Comparison of ENCODE assay signal across 20 mouse cellular contexts in the genomic region with DNA sequence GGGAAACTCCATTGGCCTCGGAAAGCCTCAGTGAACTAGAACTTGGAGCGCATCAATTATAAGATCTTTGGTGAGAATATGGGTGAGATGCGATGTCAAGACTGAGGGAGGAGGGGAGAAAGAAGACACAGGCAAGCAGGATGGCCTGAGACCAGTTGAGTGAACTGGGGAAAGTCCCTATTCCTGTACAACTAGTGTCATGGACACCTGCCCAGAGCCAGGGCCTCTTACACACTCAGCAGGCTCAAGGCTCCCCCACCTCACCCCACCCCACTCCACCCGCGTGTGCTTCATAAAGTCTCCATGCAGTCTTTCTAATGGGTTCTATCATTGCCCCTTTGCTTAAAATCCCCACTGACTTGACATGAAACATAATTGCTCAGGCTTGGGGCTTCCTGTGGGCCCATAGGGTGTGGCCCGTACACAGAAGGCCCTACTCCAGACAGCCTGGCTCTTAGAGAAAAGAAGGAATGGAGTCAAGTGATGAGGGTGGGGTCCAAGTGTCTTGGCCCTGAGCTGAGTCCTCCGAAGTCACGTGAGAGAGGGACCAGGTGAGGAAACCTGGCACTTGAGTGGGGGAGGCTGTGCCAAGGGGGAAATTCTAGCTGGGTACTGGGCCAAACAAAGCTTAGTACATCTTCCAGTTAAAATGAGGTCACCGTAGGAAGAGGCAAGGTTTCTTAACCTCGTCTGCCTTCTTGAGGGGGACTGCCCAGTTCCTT. TPM values are rescaled to one million over a fixed set of nuclear protein-coding genes. Genes with fewer than 3 reads are reported as not detected.
DNase-seq lines count a peak whose midpoint lies in the region; ATAC-seq and TF ChIP-seq lines count a peak whose summit lies in the region.
"Had no signal": no experiment of that assay in that cellular context is flagged by ENCODE, and none has a peak within 500 bp of the region (broad histone marks: within the 10 kb centered on the region; RNA-seq: fewer than 3 reads in every experiment).

No protein-coding gene starts in this region.

- no peak for TF ChIP-seq CTCF in heart, adult 2 months (IDR thresholded peaks at IDR 0.05)
- no peak for TF ChIP-seq CTCF in CH12.LX (conservative IDR thresholded peaks at IDR 0.05 in 1 of 2, IDR thresholded peaks at IDR 0.05 in 1 of 2; ENCODE audit: low read depth in 2 of 2, low read length in 2 of 2)
- no peak for TF ChIP-seq CTCF in lung, postnatal 0 days (IDR thresholded peaks at IDR 0.05)

- no peak for TF ChIP-seq POLR2A in heart, adult 2 months (IDR thresholded peaks at IDR 0.05; ENCODE audit: insufficient read depth, low read depth, low read length)
- TF ChIP-seq POLR2A in CH12.LX (IDR thresholded peaks at IDR 0.05; ENCODE audit: low read depth, low read length) = no peak

- peaks cover 21% of the 10 kb centered on the region for H3K4me1 ChIP-seq in heart, adult 2 months (ENCODE audit: control insufficient read depth, insufficient read depth, low read length)
- peaks cover 25% of the 10 kb centered on the region for H3K4me1 ChIP-seq in heart, embryonic 10.5 days
- peaks cover 19 to 41% of the 10 kb centered on the region in 2 experiments for H3K4me1 ChIP-seq in CH12.LX (ENCODE audit: control insufficient read depth in 1 of 2, insufficient read depth in 2 of 2)
- no peaks in the 10 kb centered on the region for H3K4me1 ChIP-seq in lung, postnatal 0 days (ENCODE audit: insufficient read depth, low read depth, low read length)

- peak; percentile 36 for DNase-seq in cerebellum, adult 9-11 months
- DNase-seq in heart, adult 2 months = peak; percentile 36 to 46
- no peak for DNase-seq in heart, embryonic 10.5 days (ENCODE audit: low spot score)
- DNase-seq in CH12.LX (ENCODE audit: extremely low read depth) (peak; percentile 51), MN1 (ENCODE audit: low spot score) (no peak)
- DNase-seq in lung, postnatal 0 days (ENCODE audit: low spot score) = peak; percentile 39
- DNase-seq in left cerebral cortex, postnatal 14 days (ENCODE audit: low spot score in 2 of 2) = no peak
- DNase-seq: adrenal gland, postnatal 25 days; cerebellum, adult 2 months; heart, postnatal 10 days; spleen, adult 18-20 months; thymus, adult 18-20 months had no signal

- no peak for TF ChIP-seq EP300 in heart, adult 2 months (IDR thresholded peaks at IDR 0.05; ENCODE audit: insufficient read depth, low read depth, low read length)
- TF ChIP-seq EP300 in CH12.LX (IDR thresholded peaks at IDR 0.05; ENCODE audit: low read length) = no peak
- no peak for TF ChIP-seq EP300 in lung, postnatal 0 days (IDR thresholded peaks at IDR 0.05)

- peaks cover 6% of the 10 kb centered on the region for H3K36me3 ChIP-seq in heart, adult 2 months (ENCODE audit: control insufficient read depth, insufficient read depth, low read length)
- H3K36me3 ChIP-seq in heart, embryonic 10.5 days = no peaks in the 10 kb centered on the region
- H3K36me3 ChIP-seq in CH12.LX (replicated peaks in 1 of 2; ENCODE audit: control insufficient read depth in 1 of 2, insufficient read depth in 1 of 2, low read length in 1 of 2) = no peaks in the 10 kb centered on the region
- H3K36me3 ChIP-seq in lung, postnatal 0 days (ENCODE audit: insufficient read depth, low read length) = no peaks in the 10 kb centered on the region
- H3K36me3 ChIP-seq: forebrain, embryonic 15.5 days; kidney, embryonic 15.5 days; limb, embryonic 13.5 days had no signal

- no peak for TF ChIP-seq RAD21 in CH12.LX (IDR thresholded peaks at IDR 0.05; ENCODE audit: low read depth, low read length)

- H3K9ac ChIP-seq in heart, adult 2 months (ENCODE audit: low read depth, low read length) = no peak overlapping the region
- no peak overlapping the region for H3K9ac ChIP-seq in CH12.LX (ENCODE audit: insufficient read depth, low read depth)
- no peak overlapping the region for H3K9ac ChIP-seq in lung, postnatal 0 days (replicated peaks; ENCODE audit: low read depth)
- H3K9ac ChIP-seq: forebrain, embryonic 15.5 days; kidney, embryonic 15.5 days; limb, embryonic 13.5 days; liver, embryonic 14.5 days had no signal

- in situ Hi-C loops in CH12.LX (cut with MboI; ENCODE audit: low pct_ligation_motif_present, low pct_unique_long_range_greater_than_20kb, low sequenced_read_pairs) = no loop called here

- 64% methylated on average over 10 of the region's 10 CpGs for WGBS in heart, adult 2 months
- 89% methylated on average over 10 of the region's 10 CpGs for WGBS in heart, embryonic 10.5 days
- 69% methylated on average over 10 of the region's 10 CpGs for WGBS in lung, postnatal 0 days

- peak overlapping the region; percentile 53 for H3K27ac ChIP-seq in heart, adult 2 months
- H3K27ac ChIP-seq in heart, embryonic 10.5 days = no peak overlapping the region
- no peak overlapping the region for H3K27ac ChIP-seq in CH12.LX (ENCODE audit: insufficient read depth, low read depth)
- no peak overlapping the region for H3K27ac ChIP-seq in lung, postnatal 0 days (ENCODE audit: low read length)
- H3K27ac ChIP-seq: forebrain, embryonic 15.5 days; limb, embryonic 13.5 days; liver, embryonic 14.5 days had no signal

- no peaks in the 10 kb centered on the region for H3K79me2 ChIP-seq in heart, adult 2 months (replicated peaks; ENCODE audit: control insufficient read depth, insufficient read depth, low read length)
- no peaks in the 10 kb centered on the region for H3K79me2 ChIP-seq in CH12.LX (replicated peaks; ENCODE audit: control insufficient read depth, extremely low read depth, insufficient read depth, poor library complexity, severe bottlenecking)

- intact Hi-C loops in heart, adult 2 months (cut with DNase I) = loop anchor here (2.0 kb wide), 1 partner anchor 15 kb away; no protein-coding TSS in a partner anchor
- intact Hi-C loops in left cerebral cortex, postnatal 14 days (cut with DNase I) = no loop called here

- H3K4me3 ChIP-seq in heart, adult 2 months = no peak overlapping the region
- no peak overlapping the region for H3K4me3 ChIP-seq in heart, embryonic 10.5 days
- no peak overlapping the region for H3K4me3 ChIP-seq in CH12.LX (replicated peaks in 1 of 3; ENCODE audit: low read depth in 2 of 3, low read length in 2 of 3, poor library complexity in 1 of 3)
- no peak overlapping the region for H3K4me3 ChIP-seq in lung, postnatal 0 days (ENCODE audit: low read depth, low read length)
- H3K4me3 ChIP-seq: erythroblast, embryonic 14.5 days; forebrain, embryonic 15.5 days; kidney, embryonic 15.5 days; limb, embryonic 13.5 days had no signal

- H3K27me3 ChIP-seq in heart, adult 2 months (ENCODE audit: control insufficient read depth, insufficient read depth, low read length) = no peaks in the 10 kb centered on the region
- H3K27me3 ChIP-seq in heart, embryonic 10.5 days (ENCODE audit: insufficient read depth, poor library complexity, severe bottlenecking) = peaks cover 35% of the 10 kb centered on the region
- peaks cover 2% of the 10 kb centered on the region for H3K27me3 ChIP-seq in CH12.LX (replicated peaks)
- no peaks in the 10 kb centered on the region for H3K27me3 ChIP-seq in lung, postnatal 0 days (replicated peaks; ENCODE audit: insufficient read depth, low read length)
- H3K27me3 ChIP-seq: forebrain, embryonic 15.5 days; kidney, embryonic 15.5 days; limb, embryonic 13.5 days had no signal

- H3K9me3 ChIP-seq in heart, embryonic 10.5 days = no peaks in the 10 kb centered on the region
- no peaks in the 10 kb centered on the region for H3K9me3 ChIP-seq in CH12.LX (replicated peaks; ENCODE audit: low read length)
- no peaks in the 10 kb centered on the region for H3K9me3 ChIP-seq in lung, postnatal 0 days (ENCODE audit: low read length)
- H3K9me3 ChIP-seq: forebrain, embryonic 15.5 days; kidney, embryonic 15.5 days; limb, embryonic 13.5 days had no signal

- dilution Hi-C loops in CH12.LX (cut with MboI; ENCODE audit: extremely low pct_ligation_motif_present, extremely low pct_unique_long_range_greater_than_20kb, low sequenced_read_pairs) = no loop called here

- ATAC-seq in cerebellum, adult (ENCODE audit: insufficient number of reproducible peaks, low FRiP score, low TSS enrichment) = no peak
- peak; percentile 56 for ATAC-seq in lung, postnatal 0 days
- ATAC-seq: forebrain, embryonic 15.5 days; intestine, postnatal 0 days had no signal

- H3K4me2 ChIP-seq in CH12.LX (ENCODE audit: insufficient read depth, low read depth, poor library complexity, severe bottlenecking) = no peak overlapping the region
- no peak overlapping the region for H3K4me2 ChIP-seq in lung, postnatal 0 days (replicated peaks; ENCODE audit: low read depth, low read length)
- H3K4me2 ChIP-seq: forebrain, embryonic 15.5 days; heart, embryonic 11.5 days; kidney, embryonic 15.5 days; limb, embryonic 13.5 days had no signal

TF ChIP-seq in CH12.LX, 34 proteins besides CTCF, POLR2A, EP300 and RAD21 (continues in another document):
- peak; percentile 29; the same call in 1 of the 2 replicates for TF ChIP-seq BHLHE40 (IDR thresholded peaks at IDR 0.05; ENCODE audit: low read depth, low read length)
- TF ChIP-seq MYC (IDR thresholded peaks at IDR 0.05; ENCODE audit: low read depth, low read length) = 0 out of 2 replicates have a peak, but pooled peaks have one; percentile 9
- TF ChIP-seq ZMIZ1 (IDR thresholded peaks at IDR 0.05; ENCODE audit: low read depth, low read length) = no peak
- TF ChIP-seq E2F4 (IDR thresholded peaks at IDR 0.05; ENCODE audit: insufficient replicate concordance, low read depth, low read length) = no peak
- TF ChIP-seq MAX (IDR thresholded peaks at IDR 0.05; ENCODE audit: low read length) = no peak
- TF ChIP-seq MAFK (IDR thresholded peaks at IDR 0.05; ENCODE audit: insufficient replicate concordance, low read length) = no peak
- no peak for TF ChIP-seq CHD2 (IDR thresholded peaks at IDR 0.05; ENCODE audit: low read length)
- TF ChIP-seq CHD1 (IDR thresholded peaks at IDR 0.05; ENCODE audit: low read depth, low read length) = no peak

RNA-seq across cellular contexts. Expression of a gene that starts 39.0 kb away (rescaled TPM):
- 1 to 10 TPM; 3.3 to 3.4 TPM for total RNA-seq in heart, adult 2 months (2021)
- polyA plus RNA-seq in heart, adult 2 months (2012; rRNA removed) = 3.5 and 5.1 TPM in 2 replicates
- 0.89 and 1.2 TPM in 2 replicates for polyA plus RNA-seq in heart, embryonic 10.5 days (2016; fragmentation: Nextera tagmentation; extraction: Ambion mirVana)
- 0.13 and 0.25 TPM in 2 replicates for total RNA-seq in CH12.LX (2012; rRNA removed)
- not detected in 2 replicates for total RNA-seq in CH12.LX (2014; rRNA removed)
- polyA plus RNA-seq in CH12.LX (2012; ENCODE audit: insufficient read length, low read depth) = 0.07 TPM in 1 of 2 replicates, not detected in the other
- polyA plus RNA-seq in lung, postnatal 0 days (2015; fragmentation: Nextera tagmentation; extraction: Ambion mirVana) = 0.58 and 0.79 TPM in 2 replicates
- 1 to 10 TPM; 3.7 to 4.6 TPM for total RNA-seq in left cerebral cortex, postnatal 14 days (2021)

RNA-seq across cellular contexts. Expression of a gene that starts 45.2 kb away (rescaled TPM):
- 10 to 100 TPM in 1 of 2 experiments, 1 to 10 TPM in 1; 8.5 to 10.1 TPM for total RNA-seq in heart, adult 2 months (2021)
- 11.7 and 14.4 TPM in 2 replicates for polyA plus RNA-seq in heart, adult 2 months (2012; rRNA removed)
- polyA plus RNA-seq in heart, embryonic 10.5 days (2016; fragmentation: Nextera tagmentation; extraction: Ambion mirVana) = 0.39 and 0.44 TPM in 2 replicates
- 0.08 and 0.13 TPM in 2 replicates for total RNA-seq in CH12.LX (2012; rRNA removed)
- 0.11 TPM in 2 replicates for total RNA-seq in CH12.LX (2014; rRNA removed)
- polyA plus RNA-seq in CH12.LX (2012; ENCODE audit: insufficient read length, low read depth) = 0.16 TPM in 1 of 2 replicates, not detected in the other
- 3.8 and 3.9 TPM in 2 replicates for polyA plus RNA-seq in lung, postnatal 0 days (2015; fragmentation: Nextera tagmentation; extraction: Ambion mirVana)
- total RNA-seq in left cerebral cortex, postnatal 14 days (2021) = 10 to 100 TPM; 15.9 to 16.6 TPM
- polyA plus RNA-seq: erythroblast, embryonic 14.5 days had no signal

Comparison
In these comparisons a context has a peak if more than half of its experiments do, and no peak if none do; other contexts are left out.
1. DNase-seq: peak in cerebellum, adult 9-11 months (single experiment), heart, adult 2 months (2 of 2), CH12.LX (single experiment) and lung, postnatal 0 days (single experiment); none in heart, embryonic 10.5 days (single experiment), left cerebral cortex, postnatal 14 days (0 of 2) and MN1 (single experiment).